Mouse (Mus musculus) olfactory bulb, adult 2 months (tissue): ENCODE results near the gene Ces3b. TPM values are rescaled to one million over a fixed set of nuclear protein-coding genes. Genes with fewer than 3 reads are reported as not detected.

Experiments used
- H3K27ac ChIP-seq: fragments of 200-500 bp; 2 replicates; pipeline ENCODE4 v1.5.1; 2012; ENCODE audit warnings: low read depth, low read length; ENCODE audit not compliant: insufficient read depth
- H3K4me1 ChIP-seq: fragments of 200-500 bp; 2 replicates; pipeline ENCODE4 v1.6.1; 2012; ENCODE audit warnings: low read length; ENCODE audit not compliant: control insufficient read depth, insufficient read depth
- H3K4me3 ChIP-seq: fragments of 200-500 bp; 2 replicates; pipeline ENCODE4 v1.5.1; 2012; ENCODE audit warnings: mild to moderate bottlenecking, low read depth, low read length, moderate library complexity; ENCODE audit not compliant: insufficient read depth
- CTCF ChIP-seq: fragments of 200-500 bp; IDR thresholded peaks from 2 replicates; pipeline ENCODE4 v1.5.1; 2012; ENCODE audit warnings: low read depth, mild to moderate bottlenecking, low read length, moderate library complexity; ENCODE audit not compliant: insufficient read depth
- POLR2A ChIP-seq: fragments of 200-500 bp; IDR thresholded peaks from 2 replicates; pipeline ENCODE4 v1.6.1; 2012; ENCODE audit warnings: mild to moderate bottlenecking, low read depth, low read length, moderate library complexity; ENCODE audit not compliant: insufficient read depth
- WGBS: fragments of 180-500 bp; shearing (Covaris S2); methylation state at CpG from one replicate; pipeline ENCODE4 v1.1.7; 2018; 5-methylcytosine and 5-hydroxymethylcytosine counted together
- polyA plus RNA-seq: library from polyadenylated mRNA; stranded (reverse); fragments of >200 nt; gene quantifications from 2 replicates; pipeline ENCODE4 v1.2.4, GENCODE M21; 2012; ENCODE audit warnings: low replicate concordance; ENCODE audit not compliant: missing spikeins, insufficient read depth, insufficient read length

Ces3b gene
- polyA plus RNA-seq, 1 experiment, result not detected

- no peak for TF ChIP-seq CTCF
- TF ChIP-seq POLR2A, result no peak
- H3K4me3 ChIP-seq, result no peak within 1 kb of the TSS
- 83% methylated on average over 5 of the region's 5 CpGs for WGBS
- no peak within 1 kb of the TSS for H3K27ac ChIP-seq
- no peaks in the 10 kb centered on the region for H3K4me1 ChIP-seq
Observed at GRCm38 (mm10) chr8:105131509-105131908, 48.0 kb downstream of the Ces3b start, which contains the start of gene Ces4a. TSS of gene Ces4a (plus strand) at chr8:105131800.

- Histone ChIP-seq H3K4me1 (no peaks in the 10 kb centered on the region), H3K4me3 (no peak overlapping the region), H3K27ac (no peak overlapping the region)
- WGBS, result 15% methylated on average over 4 of the region's 4 CpGs
- TF ChIP-seq CTCF (peak; percentile 33; the same call in 1 of the 2 replicates), POLR2A (no peak)
Observed at GRCm38 (mm10) chr8:105138423-105138822, 54.9 kb downstream of the Ces3b start.

GRCm38 (mm10) chr8:105142395-105142794, 58.8 kb downstream of the Ces3b start:
- 38% methylated on average over 19 of the region's 19 CpGs for WGBS
- TF ChIP-seq CTCF (no peak), POLR2A (no peak)
- no peak overlapping the region for H3K27ac ChIP-seq
- H3K4me3 ChIP-seq, result no peak overlapping the region
- no peaks in the 10 kb centered on the region for H3K4me1 ChIP-seq

Other genes starting within 250 kb of the Ces3b start
- gene Ces2c, start 236.7 kb upstream of the Ces3b start, polyA plus RNA-seq, result not detected in 2 replicates
- not detected in 2 replicates for gene Ces2e, start 157.5 kb upstream of the Ces3b start, polyA plus RNA-seq
- gene Ces2f, start 136.4 kb upstream of the Ces3b start, polyA plus RNA-seq, result not detected in 2 replicates
- not detected in 2 replicates for gene Ces2g, start 122.0 kb upstream of the Ces3b start, polyA plus RNA-seq
- gene Ces2h, start 82.9 kb upstream of the Ces3b start, polyA plus RNA-seq, result not detected in 2 replicates
- gene Ces3a, start 35.2 kb upstream of the Ces3b start, polyA plus RNA-seq, result not detected in 2 replicates
- gene Ces4a, start 48.0 kb downstream of the Ces3b start, polyA plus RNA-seq, result not detected in 2 replicates
- not detected in 2 replicates for gene Cbfb, start 86.9 kb downstream of the Ces3b start, polyA plus RNA-seq
- gene D230025D16Rik, start 141.4 kb downstream of the Ces3b start, polyA plus RNA-seq, result not detected in 2 replicates
- gene B3gnt9, start 171.4 kb downstream of the Ces3b start, polyA plus RNA-seq, result not detected in 2 replicates
- not detected in 2 replicates for gene Tradd, start 180.9 kb downstream of the Ces3b start, polyA plus RNA-seq
- not detected in 2 replicates for gene Fbxl8, start 180.9 kb downstream of the Ces3b start, polyA plus RNA-seq
- not detected in 2 replicates for gene Hsf4, start 186.0 kb downstream of the Ces3b start, polyA plus RNA-seq
- not detected in 2 replicates for gene Nol3, start 192.4 kb downstream of the Ces3b start, polyA plus RNA-seq
- gene 4931428F04Rik, start 206.1 kb downstream of the Ces3b start, polyA plus RNA-seq, result not detected in 2 replicates
- gene Exoc3l, start 212.3 kb downstream of the Ces3b start, polyA plus RNA-seq, result not detected in 2 replicates
- not detected in 2 replicates for gene E2f4, start 213.9 kb downstream of the Ces3b start, polyA plus RNA-seq
- gene Elmo3, start 221.8 kb downstream of the Ces3b start, polyA plus RNA-seq, result not detected in 2 replicates
- not detected in 2 replicates for gene Lrrc29, start 242.5 kb downstream of the Ces3b start, polyA plus RNA-seq
- not detected in 2 replicates for gene Tmem208, start 242.6 kb downstream of the Ces3b start, polyA plus RNA-seq